Mouse (Mus musculus): ENCODE measurements at regions not wholly inside any gene's neighbourhood (a gene's known extent, or its start where the extent isn't known, plus 50 kb on each side); places are given as distances from the start of the nearest gene placed in this dataset.
"Not testable (repeated sequence)": the region's sequence is repeated elsewhere in the genome, so short reads cannot be mapped to it uniquely, and the experiment has no call there.

- H3K4me2 ChIP-seq, result peak overlapping the region; percentile 66
- peak overlapping the region; percentile 78 for H3K27ac ChIP-seq
- H3K9ac ChIP-seq, result peak overlapping the region; percentile 67
- not testable (repeated sequence) for H3K4me1 ChIP-seq; H3K36me3 ChIP-seq (replicated peaks); H3K27me3 ChIP-seq; H3K9me3 ChIP-seq
- peak overlapping the region; percentile 53 for H3K4me3 ChIP-seq (replicated peaks)
- WGBS, result 2% methylated on average over 27 of the region's 27 CpGs
- peak; percentile 99 for ATAC-seq (ENCODE audit: low FRiP score)
These were observed 69.9 kb upstream of the Zfp825 start for GRCm38 (mm10) chr13:74563483-74564330.

GRCm38 (mm10) chr13:74564331-74564727 lies 70.5 kb upstream of the Zfp825 start:
- not testable (repeated sequence) for H3K36me3 ChIP-seq (replicated peaks); ATAC-seq (ENCODE audit: low FRiP score); H3K27me3 ChIP-seq; H3K9me3 ChIP-seq; H3K4me1 ChIP-seq
- Histone ChIP-seq H3K4me2 (peak overlapping the region; percentile 66), H3K9ac (peak overlapping the region; percentile 67), H3K4me3 (replicated peaks) (peak overlapping the region; percentile 53), H3K27ac (peak overlapping the region; percentile 78)
- WGBS, result 8% methylated on average over 2 of the region's 2 CpGs

DNA sequence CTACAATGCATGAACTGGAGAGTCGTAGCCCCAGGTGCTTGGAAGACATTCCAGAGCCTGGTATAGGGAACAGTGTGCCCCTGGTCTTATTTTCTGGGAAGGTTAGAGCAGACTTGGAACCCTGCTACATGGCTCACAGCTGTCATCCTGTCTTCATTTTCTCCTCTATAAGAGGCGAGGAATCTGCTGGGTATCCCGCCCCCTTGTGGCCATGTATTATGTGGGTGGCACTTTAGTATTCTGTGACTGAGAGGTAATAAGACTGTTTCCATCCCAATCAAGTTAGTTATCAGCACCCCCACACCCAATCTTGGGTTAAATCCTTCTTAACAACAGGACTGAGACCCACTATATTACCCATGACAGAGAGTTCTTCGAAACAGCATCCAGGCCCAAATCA lies 69.4 kb upstream of the Erap1 start:
- WGBS, result 65% methylated on average over 4 of the region's 4 CpGs
- not testable (repeated sequence) for H3K4me3 ChIP-seq (replicated peaks); H3K27ac ChIP-seq; H3K9ac ChIP-seq; H3K9me3 ChIP-seq; ATAC-seq (ENCODE audit: low FRiP score); H3K36me3 ChIP-seq (replicated peaks); H3K4me1 ChIP-seq; H3K4me2 ChIP-seq; H3K27me3 ChIP-seq
